Mouse (Mus musculus): ENCODE data around the gene Klra5.
"Not testable (repeated sequence)": the region's sequence is repeated elsewhere in the genome, so short reads cannot be mapped to it uniquely, and the experiment has no call there.

Gene Klra5

GRCm38 (mm10) chr6:129917476-129917946 lies at the start of gene Klra5:
Klra5 (minus strand) TSS chr6:129917650.
- DNase-seq, result not testable (repeated sequence)

GRCm38 (mm10) chr6:129916996-129917395 lies 454 bp downstream of the Klra5 start:
- DNase-seq, result no peak

GRCm38 (mm10) chr6:129882525-129882924 lies 34.9 kb downstream of the Klra5 start:
- DNase-seq, result no peak

- DNase-seq, result no peak
These were observed 40.9 kb downstream of the Klra5 start, which contains the start of gene Klra17 for GRCm38 (mm10) chr6:129876549-129876948. Klra17 (minus strand) TSS chr6:129876672.

GRCm38 (mm10) chr6:129862349-129862748 lies 55.1 kb downstream of the Klra5 start, which contains the start of gene Gm17631:
Gm17631 (plus strand) TSS chr6:129862649.
- not testable (repeated sequence) for DNase-seq

Measured in kidney, adult 11 months (tissue).